Mouse (Mus musculus) kidney, postnatal 0 days (tissue): ENCODE results near the gene Zfp526. TPM values are rescaled to one million over a fixed set of nuclear protein-coding genes. Genes with fewer than 3 reads are reported as not detected.

Experiments
- ATAC-seq: fragments of 200-750 bp; cut with Nextera tagmentation; replicated peaks from 2 replicates; pipeline ENCODE4 v1.8.0; 2017; ENCODE audit warnings: low read depth, moderate number of reproducible peaks, moderate TSS enrichment, moderate library complexity; ENCODE audit not compliant: low FRiP score
- DNase-seq: peaks from one replicate; pipeline ENCODE4 v3.0.0-alpha.2; 2016; ENCODE audit warnings: low spot score
- H3K27ac ChIP-seq: fragments of 300-500 bp; sonication (generic); 2 replicates; pipeline ENCODE4 v1.5.1; 2014; ENCODE audit warnings: mild to moderate bottlenecking
- H3K27me3 ChIP-seq: fragments of 300-500 bp; sonication (generic); 2 replicates; pipeline ENCODE4 v1.6.1; 2014; ENCODE audit warnings: low read length, mixed read lengths; ENCODE audit not compliant: insufficient read depth
- H3K36me3 ChIP-seq: fragments of 300-500 bp; sonication (generic); 2 replicates; pipeline ENCODE4 v1.6.1; 2014; ENCODE audit warnings: low read length, mixed read lengths; ENCODE audit not compliant: insufficient read depth
- H3K4me1 ChIP-seq: fragments of 300-500 bp; sonication (generic); replicated peaks from 2 replicates; pipeline ENCODE4 v1.6.1; 2014; ENCODE audit warnings: antibody characterized with exemption, low read length, mixed read lengths; ENCODE audit not compliant: insufficient read depth
- H3K4me2 ChIP-seq: fragments of 300-500 bp; sonication (generic); 2 replicates; pipeline ENCODE4 v1.6.1; 2014; ENCODE audit warnings: mild to moderate bottlenecking, low read length, moderate library complexity, mixed read lengths
- H3K4me3 ChIP-seq: fragments of 300-500 bp; sonication (generic); replicated peaks from 2 replicates; pipeline ENCODE4 v1.5.1; 2014; ENCODE audit warnings: low read depth, low read length
- H3K9ac ChIP-seq: fragments of 300-500 bp; sonication (generic); 2 replicates; pipeline ENCODE4 v1.6.1; 2014; ENCODE audit warnings: low read depth, low read length
- H3K9me3 ChIP-seq: fragments of 300-500 bp; sonication (generic); replicated peaks from 2 replicates; pipeline ENCODE4 v1.6.1; 2016; ENCODE audit warnings: low read length, inconsistent platforms, mixed read lengths
- CTCF ChIP-seq: IDR thresholded peaks from 2 replicates; pipeline ENCODE4 v1.5.1; 2016; ENCODE audit warnings: antibody characterized with exemption, low read depth, mild to moderate bottlenecking, moderate library complexity
- WGBS: fragments of 180-500 bp; shearing (Covaris S2); extraction: QIAGEN DNeasy Blood & Tissue Kit; methylation state at CpG from one replicate; pipeline ENCODE4 v1.1.7; 2014; 5-methylcytosine and 5-hydroxymethylcytosine counted together
- polyA plus RNA-seq: library from polyadenylated mRNA; unstranded; fragments of >200 nt; fragmentation: Nextera tagmentation; extraction: Ambion mirVana; gene quantifications from 2 replicates; pipeline ENCODE4 v1.2.1, GENCODE M21; 2015

Gene Zfp526
- polyA plus RNA-seq, 1 experiment from 2014 or later = 1.9 TPM

DNA sequence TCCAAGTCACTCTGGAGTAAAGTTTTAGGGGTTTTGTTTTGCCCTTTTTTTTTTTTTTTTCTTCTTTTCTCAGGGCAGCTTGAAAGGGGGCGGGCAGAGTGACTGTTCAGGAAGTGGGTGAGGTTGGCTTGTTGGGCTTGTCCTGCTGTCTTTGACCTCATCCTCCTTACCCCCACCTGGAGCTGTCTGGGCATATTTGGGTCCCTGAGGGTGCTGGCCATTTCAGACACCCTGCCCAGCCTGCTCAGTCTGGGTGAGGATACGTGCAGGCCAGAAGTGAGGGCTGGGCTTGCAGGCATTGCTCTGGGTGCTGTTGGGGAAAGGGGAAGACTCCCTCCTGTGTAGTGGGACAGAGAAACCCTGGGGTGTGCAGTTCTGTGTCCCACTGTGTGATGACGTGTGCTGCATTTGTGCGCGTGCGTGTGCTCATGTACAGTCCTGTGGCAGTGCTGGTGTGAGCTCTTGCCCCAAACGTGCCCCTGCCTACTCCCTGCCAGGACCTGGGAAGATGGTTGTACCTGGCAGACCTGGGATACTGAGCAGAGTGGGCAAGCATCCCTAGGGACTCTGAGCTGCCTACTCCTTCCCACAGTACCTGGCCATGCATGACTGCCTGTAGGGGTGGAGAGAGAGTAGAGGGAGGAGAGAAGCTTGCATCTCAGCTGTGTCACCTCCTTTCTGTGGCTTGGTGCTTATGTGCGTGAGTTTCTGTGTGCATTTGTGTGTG, 48.5 kb downstream of the Zfp526 start:
- DNase-seq = no peak
- H3K4me2 ChIP-seq = peak overlapping the region; percentile 80

DNA sequence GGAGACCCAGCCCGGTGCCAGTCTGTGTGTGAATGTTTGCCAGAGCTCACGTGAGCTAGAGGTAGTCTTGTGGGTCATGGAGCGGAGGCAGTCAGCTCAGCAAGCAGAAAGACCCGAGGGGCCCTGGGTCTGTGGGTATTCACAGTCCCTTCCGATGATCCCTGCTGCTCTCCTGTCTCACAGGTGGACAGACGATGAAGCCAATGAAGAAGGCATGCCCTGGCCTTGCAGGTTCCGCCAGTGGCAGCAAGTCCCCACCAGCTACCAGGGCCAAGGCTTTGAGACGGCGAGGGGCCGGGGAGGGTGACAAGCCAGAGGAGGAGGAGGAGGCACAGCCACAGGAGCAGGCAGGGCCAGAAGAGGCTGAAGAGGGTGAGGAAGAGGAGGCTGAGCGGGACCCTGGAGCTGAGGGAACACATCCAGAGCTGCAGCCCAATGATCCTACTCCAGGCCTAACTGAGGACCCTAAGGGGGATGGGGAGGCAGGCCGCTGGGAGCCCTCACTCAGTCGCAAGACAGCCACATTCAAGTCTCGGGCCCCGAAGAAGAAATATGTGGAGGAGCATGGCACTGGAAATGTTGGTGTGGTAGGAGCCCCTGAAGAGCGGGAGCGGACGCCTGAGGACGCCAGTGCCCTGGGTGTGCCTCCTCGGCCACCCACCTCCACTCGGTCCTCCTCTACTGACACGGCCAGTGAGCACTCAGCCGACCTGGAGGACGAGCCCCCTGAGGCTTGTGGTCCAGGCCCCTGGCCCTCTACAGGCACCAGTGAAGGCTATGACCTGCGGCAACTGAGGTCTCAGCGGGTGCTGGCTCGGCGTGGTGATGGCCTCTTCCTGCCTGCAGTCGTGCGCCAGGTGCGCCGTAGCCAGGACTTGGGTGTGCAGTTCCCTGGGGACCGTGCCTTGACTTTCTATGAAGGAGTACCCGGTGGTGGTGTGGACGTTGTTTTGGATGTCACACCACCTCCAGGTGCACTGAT, 49.7 kb downstream of the Zfp526 start:
- 82% methylated on average over 35 of the region's 35 CpGs for WGBS
- Histone ChIP-seq H3K4me2 (no peak overlapping the region), H3K9me3 (no peaks in the 10 kb centered on the region), H3K36me3 (peaks cover 22% of the 10 kb centered on the region), H3K27me3 (no peaks in the 10 kb centered on the region), H3K4me3 (no peak overlapping the region), H3K9ac (no peak overlapping the region), H3K27ac (0 out of 2 replicates have a peak overlapping the region, but pooled peaks have one; percentile 77), H3K4me1 (peaks cover 20% of the 10 kb centered on the region)
- no peak for ATAC-seq
- TF ChIP-seq CTCF = no peak
- no peak for DNase-seq

More for the DNA sequence above, 48.5 kb downstream of the Zfp526 start:
- TF ChIP-seq CTCF = 0 out of 2 replicates have a peak, but pooled peaks have one; percentile 9
- Histone ChIP-seq H3K27ac (peak overlapping the region; percentile 77), H3K4me1 (peaks cover 15% of the 10 kb centered on the region; the same call in 1 of the 2 replicates), H3K27me3 (no peaks in the 10 kb centered on the region), H3K9me3 (no peaks in the 10 kb centered on the region), H3K4me3 (no peak overlapping the region), H3K9ac (peak overlapping the region; percentile 71; the same call in 1 of the 2 replicates), H3K36me3 (peaks cover 22% of the 10 kb centered on the region)
- WGBS = 67% methylated on average over 8 of the region's 8 CpGs
- ATAC-seq = no peak

GRCm38 (mm10) chr7:25271651-25272444, 50.6 kb downstream of the Zfp526 start:
- no peak overlapping the region for H3K4me3 ChIP-seq
- H3K27ac ChIP-seq = no peak overlapping the region
- no peak overlapping the region for H3K4me2 ChIP-seq
- ATAC-seq (no peak), DNase-seq (no peak)
- H3K4me1 ChIP-seq = peaks cover 25% of the 10 kb centered on the region
- H3K36me3 ChIP-seq = peaks cover 22% of the 10 kb centered on the region
- H3K9ac ChIP-seq = no peak overlapping the region
- no peaks in the 10 kb centered on the region for H3K27me3 ChIP-seq
- 93% methylated on average over 30 of the region's 30 CpGs for WGBS
- TF ChIP-seq CTCF = no peak
- no peaks in the 10 kb centered on the region for H3K9me3 ChIP-seq

GRCm38 (mm10) chr7:25272445-25273258, 51.4 kb downstream of the Zfp526 start:
- DNase-seq (no peak), ATAC-seq (no peak)
- H3K4me3 ChIP-seq = no peak overlapping the region
- no peaks in the 10 kb centered on the region for H3K9me3 ChIP-seq
- H3K36me3 ChIP-seq = peaks cover 22% of the 10 kb centered on the region
- no peak overlapping the region for H3K4me2 ChIP-seq
- no peak overlapping the region for H3K9ac ChIP-seq
- WGBS = 80% methylated on average over 36 of the region's 38 CpGs
- peaks cover 28% of the 10 kb centered on the region for H3K4me1 ChIP-seq
- H3K27me3 ChIP-seq = no peaks in the 10 kb centered on the region
- no peak for TF ChIP-seq CTCF
- H3K27ac ChIP-seq = no peak overlapping the region

GRCm38 (mm10) chr7:25273259-25274241, 52.3 kb downstream of the Zfp526 start:
- no peaks in the 10 kb centered on the region for H3K27me3 ChIP-seq
- peaks cover 32% of the 10 kb centered on the region for H3K4me1 ChIP-seq
- no peak overlapping the region; the same call in 1 of the 2 replicates for H3K9ac ChIP-seq
- H3K4me2 ChIP-seq = no peak overlapping the region
- no peaks in the 10 kb centered on the region for H3K9me3 ChIP-seq
- ATAC-seq = no peak
- no peak overlapping the region for H3K27ac ChIP-seq
- TF ChIP-seq CTCF = no peak
- 92% methylated on average over 22 of the region's 22 CpGs for WGBS
- no peak overlapping the region for H3K4me3 ChIP-seq
- peaks cover 22% of the 10 kb centered on the region for H3K36me3 ChIP-seq
- no peak for DNase-seq
